Mouse (Mus musculus) neural tube, embryonic 11.5 days (tissue): Measurements from ENCODE around the gene Rcl1. TPM values are rescaled to one million over a fixed set of nuclear protein-coding genes. Genes with fewer than 3 reads are reported as not detected.

ENCODE experiments used
- ATAC-seq: fragments of 200-750 bp; cut with Nextera tagmentation; 2 replicates; pipeline ENCODE4 v1.8.0; 2017; ENCODE audit warnings: moderate number of reproducible peaks, mild to moderate bottlenecking, moderate TSS enrichment, moderate library complexity; ENCODE audit not compliant: insufficient read depth, low FRiP score, low TSS enrichment
- DNase-seq: peaks from one replicate; pipeline ENCODE4 v3.0.0-alpha.2; 2015; ENCODE audit warnings: low spot score
- H3K27ac ChIP-seq: fragments of 300-500 bp; sonication (generic); 2 replicates; pipeline ENCODE4 v1.5.1; 2014; ENCODE audit warnings: low read depth, mild to moderate bottlenecking, low read length
- H3K27me3 ChIP-seq: fragments of 300-500 bp; sonication (generic); 2 replicates; pipeline ENCODE4 v1.6.1; 2014; ENCODE audit warnings: mild to moderate bottlenecking, low read length, mixed read lengths; ENCODE audit not compliant: control insufficient read depth, insufficient read depth
- H3K36me3 ChIP-seq: fragments of 300-500 bp; sonication (generic); 2 replicates; pipeline ENCODE4 v1.6.1; 2014; ENCODE audit warnings: mild to moderate bottlenecking, low read length, moderate library complexity, mixed read lengths; ENCODE audit not compliant: control insufficient read depth, insufficient read depth
- H3K4me1 ChIP-seq: fragments of 300-500 bp; sonication (generic); 2 replicates; pipeline ENCODE4 v1.6.1; 2014; ENCODE audit warnings: low read length, mixed read lengths; ENCODE audit not compliant: control insufficient read depth, insufficient read depth
- H3K4me2 ChIP-seq: fragments of 300-500 bp; sonication (generic); 2 replicates; pipeline ENCODE4 v1.6.1; 2014; ENCODE audit warnings: low read depth, mild to moderate bottlenecking, moderate library complexity
- H3K4me3 ChIP-seq: fragments of 300-500 bp; sonication (generic); 2 replicates; pipeline ENCODE4 v1.5.1; 2014; ENCODE audit warnings: low read depth, low read length
- H3K9ac ChIP-seq: fragments of 300-500 bp; sonication (generic); 2 replicates; pipeline ENCODE4 v1.6.1; 2014; ENCODE audit warnings: mild to moderate bottlenecking, low read length
- H3K9me3 ChIP-seq: fragments of 300-500 bp; sonication (generic); 2 replicates; pipeline ENCODE4 v1.6.1; 2016; ENCODE audit warnings: low read length; ENCODE audit not compliant: control insufficient read depth
- WGBS: fragments of 180-500 bp; shearing (Covaris S2); extraction: QIAGEN DNeasy Blood & Tissue Kit; methylation state at CpG from one replicate; pipeline ENCODE4 v1.1.7; 2014; 5-methylcytosine and 5-hydroxymethylcytosine counted together
- polyA plus RNA-seq: library from polyadenylated mRNA; unstranded; fragments of >200 nt; fragmentation: Nextera tagmentation; extraction: Ambion mirVana; gene quantifications from 2 replicates; pipeline ENCODE4 v1.2.1, GENCODE M21; 2014

The Rcl1 gene
- polyA plus RNA-seq, 1 experiment from 2014 or later: 58.8 TPM

- H3K27me3 ChIP-seq: no peaks in the 10 kb centered on the region
- no peak overlapping the region for H3K4me2 ChIP-seq
- H3K9ac ChIP-seq: no peak overlapping the region
- ATAC-seq (no peak), DNase-seq (no peak)
- H3K4me1 ChIP-seq: no peaks in the 10 kb centered on the region
- H3K27ac ChIP-seq: no peak overlapping the region
- no peak overlapping the region for H3K4me3 ChIP-seq
- H3K36me3 ChIP-seq: peaks cover 2% of the 10 kb centered on the region
- no peaks in the 10 kb centered on the region for H3K9me3 ChIP-seq
- 92% methylated on average over 11 of the region's 11 CpGs for WGBS
Observed at GRCm38 (mm10) chr19:29135172-29135736, 34.1 kb downstream of the Rcl1 start.

DNA sequence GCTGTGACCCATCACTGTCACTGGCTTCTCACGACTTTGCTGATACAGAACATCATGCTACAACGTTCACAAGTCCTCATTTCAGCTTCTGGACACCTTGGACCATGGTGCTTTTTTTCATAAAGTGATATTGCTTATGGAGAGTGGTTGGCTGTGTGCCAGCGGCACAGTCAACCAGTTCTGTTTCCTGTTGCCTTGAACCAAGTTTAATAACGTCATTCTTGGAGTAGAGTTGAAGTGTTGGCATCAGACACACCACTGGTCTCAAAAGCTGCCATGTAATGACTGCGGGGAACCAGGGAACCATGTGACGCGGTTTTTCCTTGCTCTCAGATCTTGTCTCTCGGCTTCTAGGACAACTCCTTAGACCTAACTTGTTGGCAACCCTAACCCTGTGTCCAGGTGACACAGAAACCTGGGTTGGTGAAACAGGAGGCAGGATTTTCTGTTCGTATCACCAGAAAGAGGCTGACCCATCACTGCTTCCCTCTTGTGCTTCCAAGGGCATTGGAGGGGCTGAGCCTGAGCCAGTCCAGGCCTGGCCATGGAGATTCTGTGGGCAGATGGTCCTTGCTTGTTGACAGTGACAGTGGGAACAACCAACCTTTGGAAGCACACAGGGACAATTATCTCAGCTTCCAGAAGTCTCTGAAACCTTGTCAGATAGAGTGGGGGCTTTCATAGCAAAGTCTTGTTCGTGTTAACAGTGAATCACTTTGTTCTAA is 37.5 kb downstream of the Rcl1 start:
- Histone ChIP-seq H3K9ac (no peak overlapping the region), H3K4me2 (no peak overlapping the region), H3K27ac (no peak overlapping the region), H3K4me3 (no peak overlapping the region), H3K4me1 (no peaks in the 10 kb centered on the region), H3K27me3 (no peaks in the 10 kb centered on the region), H3K36me3 (peaks cover 2% of the 10 kb centered on the region; the same call in 1 of the 2 replicates), H3K9me3 (no peaks in the 10 kb centered on the region)
- DNase-seq (no peak), ATAC-seq (no peak)
- 90% methylated on average over 10 of the region's 10 CpGs for WGBS

GRCm38 (mm10) chr19:29139699-29140456 is 38.7 kb downstream of the Rcl1 start:
- Histone ChIP-seq H3K27me3 (no peaks in the 10 kb centered on the region), H3K4me2 (no peak overlapping the region), H3K27ac (no peak overlapping the region), H3K9me3 (no peaks in the 10 kb centered on the region), H3K9ac (no peak overlapping the region), H3K36me3 (peaks cover 2% of the 10 kb centered on the region; the same call in 1 of the 2 replicates), H3K4me3 (no peak overlapping the region), H3K4me1 (no peaks in the 10 kb centered on the region)
- DNase-seq: no peak
- ATAC-seq: no peak
- 89% methylated on average over 10 of the region's 10 CpGs for WGBS

- Histone ChIP-seq H3K4me3 (no peak overlapping the region), H3K9me3 (no peaks in the 10 kb centered on the region), H3K27ac (no peak overlapping the region), H3K4me1 (no peaks in the 10 kb centered on the region), H3K9ac (no peak overlapping the region), H3K4me2 (no peak overlapping the region), H3K36me3 (peaks cover 2% of the 10 kb centered on the region; the same call in 1 of the 2 replicates), H3K27me3 (no peaks in the 10 kb centered on the region)
- ATAC-seq: no peak
- 91% methylated on average over 16 of the region's 16 CpGs for WGBS
- no peak for DNase-seq
Observed at GRCm38 (mm10) chr19:29140933-29141332, 39.8 kb downstream of the Rcl1 start.

DNA sequence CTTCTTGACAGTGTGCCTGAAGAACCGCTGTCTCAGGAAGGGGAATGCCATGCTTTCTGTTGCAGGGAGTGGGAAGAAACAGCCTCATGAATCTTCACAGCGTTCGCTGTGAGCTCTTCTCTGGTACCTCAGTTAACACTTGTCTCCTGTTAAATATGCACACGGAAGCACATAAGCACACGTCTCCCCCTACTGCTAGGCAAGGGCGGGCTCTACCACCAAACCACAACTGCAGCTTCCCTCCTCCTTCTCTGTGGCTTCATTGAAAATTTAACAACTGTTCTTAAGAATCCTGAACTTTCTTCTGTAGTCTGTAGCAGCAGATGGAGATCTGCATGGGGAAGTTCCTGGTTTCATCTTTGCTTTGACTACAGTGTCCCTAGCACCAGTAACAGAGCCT is 41.1 kb downstream of the Rcl1 start:
- Histone ChIP-seq H3K36me3 (peaks cover 2% of the 10 kb centered on the region; the same call in 1 of the 2 replicates), H3K4me1 (no peaks in the 10 kb centered on the region), H3K9ac (no peak overlapping the region), H3K4me2 (no peak overlapping the region), H3K4me3 (no peak overlapping the region), H3K9me3 (no peaks in the 10 kb centered on the region), H3K27me3 (no peaks in the 10 kb centered on the region), H3K27ac (no peak overlapping the region)
- DNase-seq (no peak), ATAC-seq (no peak)
- 93% methylated on average over 6 of the region's 6 CpGs for WGBS

DNA sequence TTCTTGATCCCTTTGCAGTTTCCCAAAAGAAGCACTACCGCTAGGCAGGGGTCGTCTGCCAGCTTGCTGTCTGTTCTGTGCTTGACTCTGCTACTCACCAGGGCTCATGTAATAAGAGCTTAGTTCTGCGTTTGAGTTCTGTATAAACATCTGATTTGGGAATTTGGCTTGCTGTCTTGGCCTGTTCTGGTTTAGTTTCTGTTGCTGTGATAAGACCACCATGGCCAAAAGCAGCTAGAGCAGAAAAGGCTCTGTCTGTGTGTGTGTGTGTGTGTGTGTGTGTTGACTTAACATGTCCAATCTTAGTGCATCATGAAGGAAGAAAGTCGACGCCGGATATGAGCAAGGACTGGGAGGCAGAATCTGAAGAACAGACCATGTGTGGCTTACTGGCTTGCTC is 44.2 kb downstream of the Rcl1 start:
- Histone ChIP-seq H3K4me3 (no peak overlapping the region), H3K9ac (no peak overlapping the region), H3K4me1 (no peaks in the 10 kb centered on the region), H3K36me3 (0 out of 2 replicates have a peak, but pooled peaks cover 2% of the 10 kb centered on the region), H3K4me2 (no peak overlapping the region), H3K27ac (no peak overlapping the region), H3K9me3 (no peaks in the 10 kb centered on the region), H3K27me3 (no peaks in the 10 kb centered on the region)
- WGBS: 98% methylated on average over 6 of the region's 6 CpGs
- DNase-seq: no peak
- ATAC-seq: no peak

DNA sequence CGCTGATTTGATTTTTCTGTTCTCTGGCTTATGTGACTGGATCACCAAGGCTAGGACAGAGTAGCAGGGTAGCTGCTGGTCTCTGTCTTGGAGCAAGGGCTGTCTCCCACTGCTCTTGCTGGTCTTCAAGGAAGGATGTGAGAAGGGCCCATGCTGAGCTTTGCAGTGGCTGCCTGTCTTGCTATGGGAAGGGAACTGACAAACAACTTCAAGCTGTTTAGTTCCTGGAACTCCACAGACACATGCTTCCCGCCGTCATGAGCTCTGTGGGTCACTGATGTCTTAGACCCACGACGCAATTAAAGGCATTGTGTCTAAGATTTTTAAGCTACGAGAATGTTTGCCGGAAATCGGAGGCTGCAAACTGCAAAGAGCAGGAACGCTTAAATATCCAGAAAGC is 45.6 kb downstream of the Rcl1 start:
- Histone ChIP-seq H3K4me1 (no peaks in the 10 kb centered on the region), H3K9ac (no peak overlapping the region), H3K4me3 (no peak overlapping the region), H3K27ac (no peak overlapping the region), H3K4me2 (no peak overlapping the region), H3K27me3 (no peaks in the 10 kb centered on the region), H3K36me3 (0 out of 2 replicates have a peak, but pooled peaks cover 2% of the 10 kb centered on the region), H3K9me3 (no peaks in the 10 kb centered on the region)
- no peak for ATAC-seq
- no peak for DNase-seq
- WGBS: 87% methylated on average over 9 of the region's 9 CpGs

GRCm38 (mm10) chr19:29149583-29149982 is 48.4 kb downstream of the Rcl1 start:
- WGBS: 60% methylated on average over 6 of the region's 6 CpGs
- Histone ChIP-seq H3K4me3 (no peak overlapping the region), H3K9ac (no peak overlapping the region), H3K9me3 (no peaks in the 10 kb centered on the region), H3K4me1 (no peaks in the 10 kb centered on the region), H3K4me2 (no peak overlapping the region), H3K36me3 (no peaks in the 10 kb centered on the region), H3K27ac (no peak overlapping the region), H3K27me3 (no peaks in the 10 kb centered on the region)
- no peak for ATAC-seq
- DNase-seq: no peak
